Mouse (Mus musculus): ENCODE measurements at regions not wholly inside any gene's neighbourhood (a gene's known extent, or its start where the extent isn't known, plus 50 kb on each side); places are given as distances from the start of the nearest gene placed in this dataset.

DNA sequence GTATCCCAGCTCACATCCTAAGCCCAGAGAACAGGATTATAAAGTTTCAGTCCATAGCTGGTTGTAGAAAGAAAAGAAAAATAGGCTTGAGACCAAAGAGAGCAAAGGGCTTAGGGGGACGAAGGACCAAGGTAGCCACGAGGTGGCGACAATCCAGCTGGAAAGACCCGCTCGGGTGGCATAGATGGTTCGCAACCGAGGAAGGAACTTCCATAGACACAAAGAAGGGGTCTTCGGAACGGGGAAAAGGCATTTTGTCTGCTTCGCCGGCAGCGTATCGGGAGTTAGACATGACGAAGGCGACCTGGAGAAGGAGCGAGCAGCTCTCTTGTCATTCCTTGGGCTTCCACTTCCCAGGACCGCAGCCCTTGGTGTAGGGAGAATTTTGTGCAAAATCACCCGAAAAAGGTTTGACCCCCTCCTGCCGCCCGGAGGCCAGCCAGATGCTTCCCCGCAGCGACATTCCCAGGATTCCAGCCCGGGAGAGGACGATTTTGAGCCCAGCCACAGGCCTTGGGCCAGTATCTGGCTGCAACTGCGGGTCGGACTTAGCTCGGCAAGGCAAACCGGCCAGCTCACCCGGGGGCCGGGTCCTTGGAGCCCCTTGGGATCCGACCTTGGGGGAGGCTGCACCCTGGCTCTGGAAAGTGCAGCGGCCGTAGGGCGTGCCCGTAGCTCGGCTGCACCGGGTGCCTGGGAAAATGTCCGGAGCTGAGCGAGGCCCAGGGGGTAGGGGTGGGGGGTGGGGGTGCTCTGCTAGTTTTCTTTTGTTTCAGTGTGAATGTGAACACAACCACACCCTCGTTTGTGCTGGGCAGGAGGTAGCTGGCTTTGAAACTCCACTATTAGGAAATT lies 184.5 kb upstream of the Foxn2 start:
- in situ Hi-C loops (cut with MboI, MseI) = loop anchor here (10.0 kb wide), 1 partner anchor 61 kb away; no protein-coding TSS in a partner anchor

DNA sequence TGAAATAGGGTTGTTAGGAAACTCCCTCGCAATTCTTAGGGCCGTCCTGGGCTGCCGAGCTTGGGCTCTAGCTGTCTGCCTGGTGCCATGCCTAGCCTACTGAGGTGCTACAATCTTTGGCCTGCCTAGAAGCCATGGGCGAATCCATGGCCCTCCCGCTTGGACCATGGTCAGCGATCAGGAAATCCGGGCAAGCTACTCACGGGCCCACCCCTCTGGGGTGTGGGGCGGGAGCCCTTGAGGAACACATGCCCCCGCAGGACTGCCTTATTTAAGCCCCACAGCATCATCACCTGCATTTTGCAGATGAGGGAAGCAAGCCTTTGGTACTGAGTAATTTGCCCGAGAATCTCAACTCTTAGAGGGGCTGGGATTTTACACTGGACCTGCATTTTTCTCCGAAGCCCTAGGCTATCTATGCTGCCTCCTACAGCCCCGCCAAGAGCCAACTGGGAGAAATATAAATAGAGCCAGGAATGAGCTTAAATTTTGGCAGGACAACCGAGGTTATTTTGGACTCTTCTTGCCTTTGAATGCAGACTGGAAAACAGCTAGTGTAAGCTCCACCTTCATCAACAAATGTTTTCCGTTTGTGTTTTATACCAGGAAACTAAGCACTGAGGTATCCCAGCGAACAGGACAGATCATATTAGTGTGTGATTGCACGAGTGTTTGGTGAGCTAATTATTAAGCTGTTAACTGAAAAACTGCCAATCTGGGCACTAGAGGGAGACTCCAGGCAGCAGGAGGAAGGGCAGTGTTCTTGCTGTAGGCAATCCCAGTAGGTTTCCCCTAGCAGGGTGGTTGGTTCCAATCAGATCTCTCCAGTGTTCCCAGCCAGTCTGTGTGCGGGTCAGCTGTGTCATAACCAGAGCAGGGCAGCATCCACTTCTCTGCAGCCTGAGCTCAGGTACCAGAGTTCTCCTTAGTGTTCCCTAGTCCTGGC lies 183.6 kb upstream of the Foxn2 start:
- in situ Hi-C loops (cut with MboI, MseI) = loop anchor here (10.0 kb wide), 1 partner anchor 62 kb away; no protein-coding TSS in a partner anchor

DNA sequence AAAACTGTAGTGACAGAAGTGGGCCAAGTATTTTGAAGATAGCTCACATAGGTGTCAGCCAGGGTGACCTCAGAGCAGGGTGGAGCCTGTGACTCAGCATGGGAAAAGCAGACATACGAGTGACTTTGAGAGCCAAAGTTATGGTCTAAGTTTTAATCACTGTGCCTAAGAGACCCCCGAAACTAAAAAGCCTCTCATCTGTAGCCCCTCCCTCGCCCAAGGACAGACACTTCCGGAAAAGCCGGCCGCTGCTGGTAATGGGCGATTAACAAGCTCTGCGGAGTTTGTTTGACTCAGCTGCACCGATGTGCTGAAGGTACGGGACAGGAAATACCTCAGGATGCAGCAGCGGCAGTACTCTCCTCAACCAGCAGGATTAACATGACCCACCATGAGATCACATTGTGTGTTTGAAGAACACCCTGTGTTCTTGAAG lies 182.1 kb upstream of the Foxn2 start:
- in situ Hi-C loops (cut with MboI, MseI) = loop anchor here (10.0 kb wide), 1 partner anchor 64 kb away; no protein-coding TSS in a partner anchor

- in situ Hi-C loops (cut with MboI, MseI) = loop anchor here (5.0 to 10.0 kb wide), 3 partner anchors 252 to 735 kb away; no protein-coding TSS in a partner anchor
Measured at GRCm38 (mm10) chr17:88260176-88260575, 180.3 kb upstream of the Foxn2 start.

GRCm38 (mm10) chr17:88260826-88261225 lies 179.7 kb upstream of the Foxn2 start:
- in situ Hi-C loops (cut with MboI, MseI) = loop anchor here (5.0 to 10.0 kb wide), 3 partner anchors 251 to 736 kb away; no protein-coding TSS in a partner anchor

DNA sequence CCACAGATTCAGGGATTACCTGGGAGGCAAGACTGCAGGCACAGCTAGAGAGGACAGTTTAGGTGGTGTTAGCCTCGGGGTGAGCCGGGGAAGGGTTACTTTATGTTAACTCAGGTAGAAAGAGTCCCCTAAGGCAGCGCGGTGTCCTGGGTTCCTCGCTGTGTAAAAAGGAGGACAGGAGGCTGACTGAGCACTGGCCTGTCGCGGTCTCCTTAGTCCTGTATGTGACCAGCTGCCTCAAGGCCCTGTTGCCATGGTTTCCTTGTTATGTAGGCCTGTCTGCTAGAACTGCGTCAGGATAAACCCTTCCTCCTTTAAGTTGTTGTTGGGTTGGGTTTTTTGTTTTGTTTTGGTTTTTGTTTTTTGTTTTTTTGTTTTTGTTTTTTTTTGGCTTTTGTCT lies 179.0 kb upstream of the Foxn2 start:
- in situ Hi-C loops (cut with MboI, MseI) = loop anchor here (5.0 to 10.0 kb wide), 3 partner anchors 251 to 737 kb away; no protein-coding TSS in a partner anchor

GRCm38 (mm10) chr17:88262326-88263187 lies 178.0 kb upstream of the Foxn2 start:
- in situ Hi-C loops (cut with MboI, MseI) = loop anchor here (5.0 to 10.0 kb wide), 3 partner anchors 250 to 738 kb away; no protein-coding TSS in a partner anchor

DNA sequence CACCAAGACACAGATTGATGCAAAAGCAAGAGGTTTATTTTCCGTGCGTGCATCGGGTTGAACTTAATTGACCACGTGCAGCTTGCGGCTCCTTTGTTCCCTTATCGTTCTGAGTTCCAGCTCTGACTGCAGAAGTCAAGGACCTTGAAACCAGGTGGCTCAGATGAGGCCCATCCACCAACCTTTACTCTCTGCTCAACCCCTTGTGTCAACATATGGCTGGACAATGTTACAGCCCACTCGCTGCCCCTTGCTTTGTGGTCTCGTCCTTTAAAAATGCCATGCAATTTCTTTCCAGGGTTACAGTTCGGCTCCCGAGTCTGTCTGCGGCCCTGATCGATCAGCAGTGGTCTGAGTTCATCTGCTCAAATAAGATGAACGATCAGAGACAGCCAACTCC lies 175.2 kb upstream of the Foxn2 start:
- in situ Hi-C loops (cut with MboI, MseI) = loop anchor here (10.0 kb wide), 2 partner anchors 380 to 740 kb away; no protein-coding TSS in a partner anchor

- in situ Hi-C loops (cut with MboI, MseI) = loop anchor here (10.0 kb wide), 2 partner anchors 377 to 743 kb away; no protein-coding TSS in a partner anchor
Measured at GRCm38 (mm10) chr17:88268216-88268615, 172.3 kb upstream of the Foxn2 start.

GRCm38 (mm10) chr17:88268802-88269201 lies 171.7 kb upstream of the Foxn2 start:
- in situ Hi-C loops (cut with MboI, MseI) = loop anchor here (10.0 kb wide), 2 partner anchors 376 to 744 kb away; no protein-coding TSS in a partner anchor

GRCm38 (mm10) chr17:88270896-88271295 lies 169.6 kb upstream of the Foxn2 start:
- in situ Hi-C loops (cut with MboI, MseI) = no loop called here

DNA sequence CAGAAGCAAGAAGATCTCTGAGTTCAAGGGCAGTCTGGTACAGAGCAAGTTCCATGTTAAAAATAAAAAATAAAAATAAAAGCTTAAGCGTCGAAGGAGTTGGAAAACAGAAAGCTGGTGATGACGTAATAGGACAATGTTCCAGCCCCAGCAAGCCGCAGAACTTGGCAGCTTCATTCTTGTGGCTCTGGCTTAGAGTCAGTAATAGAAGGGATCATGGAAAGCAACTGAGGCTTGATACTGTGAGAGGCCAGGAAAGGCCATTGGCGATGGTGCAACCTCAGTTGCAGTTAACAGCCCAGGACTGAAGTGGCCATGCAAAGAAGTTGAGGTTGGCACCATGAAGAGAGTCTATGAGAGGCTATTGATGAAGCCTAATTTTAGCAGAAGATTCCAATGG lies 168.3 kb upstream of the Foxn2 start:
- in situ Hi-C loops (cut with MboI, MseI) = no loop called here

DNA sequence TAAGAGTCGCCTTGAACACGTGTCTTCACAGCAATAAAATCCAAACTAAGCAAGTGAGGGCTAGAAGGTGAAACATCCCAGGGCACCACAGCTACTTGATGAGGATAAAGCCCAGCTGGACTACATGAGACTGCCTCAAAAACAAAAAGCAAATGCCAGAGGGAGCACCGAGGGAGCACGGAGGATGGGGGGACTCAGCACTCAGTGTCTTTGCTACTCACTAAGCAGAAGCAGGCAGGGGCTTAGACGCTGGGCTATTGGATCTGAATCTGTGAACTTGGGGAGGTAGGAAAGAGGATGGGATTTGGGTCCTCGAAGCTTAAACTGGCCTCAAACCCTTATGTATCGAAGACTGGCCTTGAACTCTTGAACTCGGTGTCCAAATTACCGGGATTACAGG lies 167.0 kb upstream of the Foxn2 start:
- in situ Hi-C loops (cut with MboI, MseI) = no loop called here

DNA sequence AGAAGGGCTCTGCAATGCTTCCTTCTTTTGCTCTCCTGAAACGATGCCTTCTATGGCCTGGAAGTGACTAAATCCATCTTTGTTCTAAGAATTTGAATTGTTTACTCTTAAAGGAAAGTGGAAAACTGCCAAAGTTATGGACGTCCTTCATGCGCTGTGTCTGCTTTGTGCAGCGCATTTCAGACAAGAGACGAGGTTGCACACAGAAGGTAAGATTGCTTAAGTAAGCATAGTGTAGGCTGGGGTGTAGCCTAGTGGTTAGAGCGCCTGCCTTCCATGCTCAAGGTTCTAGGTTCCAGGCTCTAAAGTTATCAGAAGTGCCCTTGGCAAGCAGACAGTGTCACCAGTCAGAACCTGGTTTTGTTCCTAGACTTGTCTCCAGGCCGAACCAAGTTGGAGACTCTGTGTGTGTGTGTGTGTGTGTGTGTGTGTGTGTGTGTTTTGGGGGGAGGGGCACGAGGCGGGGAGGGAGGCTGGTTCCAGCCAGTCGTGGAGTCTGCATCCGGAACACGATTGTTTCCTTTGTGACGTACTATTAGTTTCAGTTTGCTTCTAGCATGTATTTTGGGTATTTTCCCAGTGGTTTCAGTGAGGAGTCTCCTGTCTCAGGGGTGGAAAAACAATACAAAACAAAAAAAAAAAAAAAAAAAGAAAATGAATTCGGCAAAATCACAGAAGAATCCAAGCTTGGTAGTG lies 166.4 kb upstream of the Foxn2 start:
- in situ Hi-C loops (cut with MboI, MseI) = no loop called here

DNA sequence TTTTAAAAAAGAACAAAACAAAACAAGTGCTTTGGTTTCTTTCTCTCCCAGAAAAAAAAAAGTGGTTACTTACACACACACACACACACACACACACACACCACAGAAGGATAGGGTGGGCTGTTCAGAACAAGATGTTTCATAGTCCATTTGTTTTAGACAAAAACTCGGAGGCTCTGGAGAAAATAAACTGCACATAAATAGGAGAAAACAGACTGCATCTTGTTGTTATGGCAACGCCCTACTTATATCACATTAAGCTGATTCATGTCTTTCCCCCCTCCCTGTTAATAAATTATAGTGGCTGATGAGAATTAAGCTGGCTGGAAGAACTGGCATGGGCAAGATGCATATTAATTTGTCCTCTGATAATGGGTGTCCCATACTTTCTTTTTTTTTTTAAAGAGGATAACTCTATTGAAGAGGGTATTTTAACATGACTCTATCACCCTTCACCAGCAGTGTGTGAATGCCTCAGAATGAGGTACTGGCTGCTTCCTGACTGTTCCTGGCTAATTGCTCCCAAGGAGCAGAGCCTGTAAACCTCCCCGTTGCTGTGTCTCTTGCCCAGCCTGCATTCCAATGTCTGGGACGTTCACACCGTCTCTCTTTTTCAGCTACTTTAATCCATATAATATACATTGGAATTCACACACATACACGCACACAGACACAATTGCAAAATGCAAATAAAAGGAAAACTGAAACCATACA lies 165.6 kb upstream of the Foxn2 start:
- in situ Hi-C loops (cut with MboI, MseI) = no loop called here

GRCm38 (mm10) chr17:88279656-88280055 lies 160.9 kb upstream of the Foxn2 start:
- in situ Hi-C loops (cut with MboI, MseI) = no loop called here

GRCm38 (mm10) chr17:88282711-88283110 lies 157.8 kb upstream of the Foxn2 start:
- in situ Hi-C loops (cut with MboI, MseI) = no loop called here

DNA sequence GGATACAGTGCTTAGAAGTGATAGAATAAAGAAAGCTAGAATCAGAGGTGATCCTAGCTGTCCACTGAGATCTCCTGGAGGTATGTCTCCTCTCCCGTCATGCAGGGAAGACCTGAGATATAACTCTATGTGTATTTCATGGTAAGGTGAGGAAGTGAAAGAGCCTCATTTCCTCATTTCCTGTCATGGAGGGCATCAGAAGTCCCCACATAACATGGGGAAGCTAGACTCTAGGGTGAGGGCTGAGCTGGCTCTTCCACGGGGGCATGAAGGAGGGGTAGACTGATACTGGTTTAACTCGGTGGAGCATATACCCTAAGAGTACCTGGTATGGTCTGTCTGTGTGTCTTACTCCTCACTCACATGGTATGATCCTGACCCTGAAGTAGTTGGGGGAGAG lies 156.0 kb upstream of the Foxn2 start:
- in situ Hi-C loops (cut with MboI, MseI) = no loop called here

- in situ Hi-C loops (cut with MboI, MseI) = no loop called here
Measured at GRCm38 (mm10) chr17:88287861-88288260, 152.7 kb upstream of the Foxn2 start.
